Mouse (Mus musculus): ENCODE measurements around the gene Mfap2. TPM values are rescaled to one million over a fixed set of nuclear protein-coding genes. Genes with fewer than 3 reads are reported as not detected.

Mfap2 gene
- polyA plus RNA-seq, 1 experiment = not detected

DNA sequence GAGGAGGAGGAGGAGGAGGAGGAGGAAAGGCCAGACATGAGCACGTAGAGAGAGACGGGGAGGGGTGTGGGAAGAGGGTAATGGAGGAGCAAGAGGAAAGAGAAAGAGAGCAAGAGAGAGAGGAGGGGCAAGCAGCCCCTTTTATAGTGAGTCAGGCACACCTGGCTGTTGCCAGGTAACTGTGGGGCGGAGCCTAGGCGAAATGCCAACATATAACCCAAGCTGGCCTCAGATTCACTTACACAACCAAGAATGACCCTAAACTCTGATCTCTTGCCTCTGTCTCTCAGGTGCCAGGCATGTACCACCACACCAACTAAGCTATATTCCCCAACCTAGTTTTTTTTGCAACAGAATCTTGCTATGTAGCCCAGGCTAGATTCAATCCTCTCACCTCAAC lies 27.4 kb upstream of the Mfap2 start:
- no peak for TF ChIP-seq GATA1 (IDR thresholded peaks at IDR 0.05; ENCODE audit: low read length)

DNA sequence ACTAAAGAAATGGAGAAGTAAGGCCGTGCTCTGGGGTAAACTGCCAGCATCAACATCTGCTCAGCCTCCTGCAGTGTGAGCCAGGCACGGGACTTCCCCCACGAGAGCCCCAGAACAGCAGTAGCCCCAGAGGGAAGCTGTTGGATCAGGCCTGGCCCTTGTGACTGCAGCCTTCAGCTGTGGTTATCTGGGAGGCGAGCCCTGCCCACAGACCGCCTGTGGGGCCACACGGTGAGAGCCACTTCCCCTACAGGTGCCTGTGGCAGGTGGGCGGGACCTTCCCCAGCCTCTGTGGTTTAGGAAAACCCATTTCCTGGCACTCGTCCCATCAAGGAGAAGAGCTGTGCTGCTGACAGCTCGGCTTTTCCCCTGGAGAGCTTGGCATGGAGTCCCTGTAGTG lies 26.8 kb upstream of the Mfap2 start:
- no peak for TF ChIP-seq GATA1 (IDR thresholded peaks at IDR 0.05; ENCODE audit: low read length)

DNA sequence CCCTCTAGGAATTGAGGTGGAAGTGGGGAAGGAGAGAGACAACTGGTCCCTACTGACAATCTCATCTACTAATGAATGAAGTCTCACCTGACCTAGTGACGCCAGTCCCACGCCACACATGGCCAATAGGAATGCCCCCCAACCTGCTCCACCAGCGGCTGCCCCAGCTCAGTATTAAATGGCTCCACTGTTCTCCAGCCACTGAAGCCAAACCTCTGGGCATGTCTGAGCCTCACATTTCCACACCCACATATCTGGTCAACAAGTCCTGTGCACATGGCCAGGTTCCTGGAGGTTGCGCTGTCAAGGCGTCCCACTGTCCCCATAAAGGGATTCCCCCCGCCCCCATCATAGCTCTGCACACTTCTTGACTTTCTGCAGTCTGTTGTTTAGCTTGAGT lies 25.7 kb upstream of the Mfap2 start:
- TF ChIP-seq GATA1 (IDR thresholded peaks at IDR 0.05; ENCODE audit: low read length) = no peak

DNA sequence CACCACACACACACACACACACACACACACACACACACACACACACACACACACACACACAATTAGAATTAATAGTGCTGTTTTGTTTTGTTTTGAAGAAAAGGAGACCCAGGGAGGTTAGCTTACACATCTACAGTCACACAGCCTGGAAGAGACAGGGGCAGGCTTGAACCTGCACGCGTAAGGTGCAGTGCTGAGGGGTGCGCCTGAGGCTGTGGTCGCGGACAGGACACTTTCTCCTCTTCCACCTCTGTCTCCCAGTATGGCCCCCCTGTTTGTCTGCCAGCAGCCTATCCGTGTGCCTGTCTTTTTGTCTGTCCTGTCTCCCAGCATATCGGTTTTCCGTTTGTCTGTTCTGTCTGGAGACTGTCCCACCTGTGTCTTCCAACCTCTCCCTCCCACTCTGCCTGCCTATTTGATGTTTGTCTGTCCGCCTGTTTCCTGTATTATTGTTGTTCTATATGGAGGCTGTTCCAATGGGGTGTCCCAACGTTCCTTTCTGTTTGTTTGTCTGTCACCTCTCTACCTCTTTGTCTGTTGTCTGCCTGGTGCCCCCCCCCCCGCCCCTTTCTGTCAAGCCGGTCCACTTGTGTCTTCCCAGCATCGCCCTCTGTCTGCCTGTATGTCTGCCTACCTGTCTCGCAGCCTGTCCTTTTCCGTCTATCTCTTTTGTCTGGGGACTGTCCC lies 24.1 kb upstream of the Mfap2 start:
- TF ChIP-seq GATA1 (IDR thresholded peaks at IDR 0.05; ENCODE audit: low read length) = no peak

- no peak for TF ChIP-seq GATA1 (IDR thresholded peaks at IDR 0.05; ENCODE audit: low read length)
These were observed 23.4 kb upstream of the Mfap2 start, which contains the start of gene Atp13a2 for GRCm38 (mm10) chr4:140986711-140987395. Atp13a2 (plus strand) TSS chr4:140986873.

- no peak for TF ChIP-seq GATA1 (IDR thresholded peaks at IDR 0.05; ENCODE audit: low read length)
These were observed 22.7 kb upstream of the Mfap2 start for GRCm38 (mm10) chr4:140987476-140987875.

DNA sequence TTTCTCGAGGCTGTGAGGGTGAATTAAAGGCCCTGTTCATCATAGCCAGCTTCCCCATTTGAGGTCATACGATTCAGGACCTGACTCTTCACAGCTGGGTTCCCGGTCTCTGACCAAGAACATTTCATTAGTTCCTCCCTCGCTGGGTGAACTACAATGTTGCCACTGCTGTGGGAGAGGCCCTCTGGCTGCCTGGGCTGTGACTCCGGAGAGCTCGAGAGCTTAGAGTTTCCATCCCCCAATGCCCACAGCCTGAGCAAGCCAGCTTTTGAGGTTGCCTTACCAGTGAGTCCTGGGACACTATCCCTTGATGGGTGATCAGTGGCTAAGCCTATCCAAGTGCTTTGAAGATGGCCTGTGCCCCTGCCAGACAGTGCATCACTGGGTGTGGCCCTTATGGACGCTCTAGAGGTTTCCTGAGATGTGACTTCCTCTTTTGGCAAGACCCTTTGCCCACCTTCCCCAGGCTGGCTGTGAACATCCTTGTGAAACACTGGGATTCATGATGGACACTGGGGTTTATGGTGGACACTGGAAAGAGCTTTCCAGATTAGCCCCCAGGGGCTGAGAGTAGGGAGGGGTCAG lies 21.4 kb upstream of the Mfap2 start:
- no peak for TF ChIP-seq GATA1 (IDR thresholded peaks at IDR 0.05; ENCODE audit: low read length)

DNA sequence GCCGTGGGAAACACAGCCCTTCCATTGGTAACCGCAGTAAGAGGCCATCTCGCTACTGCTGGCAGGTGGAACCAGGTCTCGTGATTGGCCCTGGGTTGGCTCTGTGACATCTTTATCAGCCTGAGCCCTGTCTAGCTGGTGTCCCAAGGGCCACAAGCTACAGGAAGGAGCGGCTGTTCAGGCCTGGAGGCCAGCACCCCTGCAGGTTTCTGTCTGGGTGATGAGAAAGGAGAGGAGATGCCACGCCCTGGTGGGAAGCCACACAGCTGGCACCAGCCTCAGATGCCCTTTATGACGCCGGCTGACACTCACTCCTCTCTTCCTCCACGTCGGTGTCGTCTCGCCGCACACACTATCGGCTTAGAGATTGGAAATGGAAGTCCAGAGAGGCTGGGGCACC lies 20.8 kb upstream of the Mfap2 start:
- TF ChIP-seq GATA1 (IDR thresholded peaks at IDR 0.05; ENCODE audit: low read length) = no peak

GRCm38 (mm10) chr4:140992215-140992614 lies 18.0 kb upstream of the Mfap2 start:
- TF ChIP-seq GATA1 (IDR thresholded peaks at IDR 0.05; ENCODE audit: low read length) = no peak

DNA sequence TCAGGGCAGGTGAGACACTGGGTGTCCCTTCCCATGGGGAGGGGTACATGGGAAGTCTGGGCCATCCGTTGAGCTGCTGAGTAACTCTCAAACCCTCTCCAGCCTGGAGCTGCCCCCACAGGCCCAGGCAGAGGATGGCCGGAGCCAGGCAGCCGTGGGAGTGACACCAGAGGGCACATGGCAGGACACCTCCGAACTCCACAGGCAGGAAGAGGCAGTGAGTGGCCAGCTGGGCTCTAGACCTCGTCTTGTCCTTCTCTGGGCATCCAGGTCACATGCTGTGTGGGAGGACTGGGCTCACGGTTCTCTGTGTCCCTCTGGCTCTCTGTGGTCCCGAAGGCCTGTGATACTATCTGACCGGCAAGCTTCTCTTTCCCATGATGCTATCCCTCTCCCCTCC lies 16.4 kb upstream of the Mfap2 start:
- no peak for TF ChIP-seq GATA1 (IDR thresholded peaks at IDR 0.05; ENCODE audit: low read length)

DNA sequence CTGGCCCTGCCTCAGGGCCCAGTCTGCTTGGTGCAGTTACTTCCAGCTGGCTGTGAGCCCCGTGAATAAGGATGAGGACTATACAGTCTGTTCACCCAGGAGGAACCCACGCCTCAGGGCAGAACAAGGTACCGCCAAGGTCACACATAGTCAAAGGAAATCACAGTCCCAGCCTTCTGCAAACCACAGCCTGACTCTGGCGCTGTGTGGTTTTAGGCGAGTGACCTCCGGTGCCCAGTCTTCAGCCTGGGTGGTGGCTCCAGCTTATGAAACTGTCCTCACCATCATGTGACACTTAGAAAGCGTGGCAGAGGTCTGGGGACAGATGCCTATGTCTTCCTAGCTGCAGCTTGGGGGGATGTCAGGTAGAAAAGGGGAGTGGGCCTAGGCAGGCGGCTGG lies 14.4 kb upstream of the Mfap2 start:
- TF ChIP-seq GATA1 (IDR thresholded peaks at IDR 0.05; ENCODE audit: low read length) = no peak

DNA sequence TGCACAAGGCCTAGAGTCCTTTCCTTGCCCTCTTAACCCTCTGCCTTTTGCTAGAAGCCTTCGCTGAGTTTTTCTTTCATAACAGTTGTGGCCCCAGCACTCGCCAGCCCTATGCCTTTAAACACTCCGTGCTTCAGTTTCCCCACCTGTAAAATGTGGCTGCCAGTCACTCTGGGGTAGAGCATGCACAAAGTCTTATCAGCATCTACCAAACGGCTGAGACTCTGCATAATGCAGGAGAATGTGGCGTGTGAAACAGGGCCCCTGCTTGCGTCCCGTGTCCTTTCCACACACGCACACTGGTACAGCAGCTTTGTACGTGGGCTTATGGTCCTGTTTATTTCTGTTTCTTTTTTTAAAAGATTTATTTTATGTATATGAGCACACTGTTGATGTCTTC lies 13.4 kb upstream of the Mfap2 start:
- no peak for TF ChIP-seq GATA1 (IDR thresholded peaks at IDR 0.05; ENCODE audit: low read length)

DNA sequence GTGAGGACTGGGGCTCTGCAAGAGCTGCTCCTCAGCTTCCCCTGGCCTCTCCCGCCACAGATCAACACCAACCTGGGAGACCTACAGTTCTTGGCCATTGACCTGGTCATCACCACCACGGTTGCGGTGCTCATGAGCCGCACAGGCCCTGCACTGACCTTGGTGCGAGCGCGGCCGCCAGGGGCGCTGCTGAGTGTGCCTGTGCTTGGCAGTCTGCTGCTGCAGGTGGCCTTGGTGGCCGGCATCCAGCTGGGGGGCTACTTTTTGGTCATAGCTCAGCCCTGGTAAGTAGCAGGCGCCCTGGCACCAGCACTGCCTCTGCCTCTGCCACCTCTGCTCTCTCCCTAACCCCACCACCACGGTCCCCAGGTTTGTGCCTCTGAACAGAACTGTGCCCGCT lies 4.2 kb upstream of the Mfap2 start:
- TF ChIP-seq GATA1 (IDR thresholded peaks at IDR 0.05; ENCODE audit: low read length) = no peak

DNA sequence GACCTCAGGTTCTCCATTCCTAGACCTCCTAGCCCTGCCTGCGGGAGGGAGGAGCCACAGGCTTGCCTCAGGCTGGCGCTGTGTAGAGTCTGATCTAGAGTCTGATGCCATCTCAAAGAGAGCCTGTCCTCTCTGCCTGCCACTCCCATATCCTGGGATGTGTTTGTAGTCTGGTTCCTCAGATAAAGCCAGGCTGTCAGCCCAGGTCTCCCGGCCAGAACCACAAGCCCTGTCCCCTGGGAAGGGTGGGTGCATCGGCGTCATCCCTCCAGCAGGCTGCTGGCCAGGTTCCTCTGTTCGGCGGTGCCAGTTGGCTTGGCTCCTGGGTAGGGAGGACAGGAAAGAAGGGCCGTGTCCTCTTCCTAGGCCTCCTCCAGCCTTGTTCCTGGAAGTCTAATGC lies 2.2 kb upstream of the Mfap2 start:
- no peak for TF ChIP-seq GATA1 (IDR thresholded peaks at IDR 0.05; ENCODE audit: low read length)

DNA sequence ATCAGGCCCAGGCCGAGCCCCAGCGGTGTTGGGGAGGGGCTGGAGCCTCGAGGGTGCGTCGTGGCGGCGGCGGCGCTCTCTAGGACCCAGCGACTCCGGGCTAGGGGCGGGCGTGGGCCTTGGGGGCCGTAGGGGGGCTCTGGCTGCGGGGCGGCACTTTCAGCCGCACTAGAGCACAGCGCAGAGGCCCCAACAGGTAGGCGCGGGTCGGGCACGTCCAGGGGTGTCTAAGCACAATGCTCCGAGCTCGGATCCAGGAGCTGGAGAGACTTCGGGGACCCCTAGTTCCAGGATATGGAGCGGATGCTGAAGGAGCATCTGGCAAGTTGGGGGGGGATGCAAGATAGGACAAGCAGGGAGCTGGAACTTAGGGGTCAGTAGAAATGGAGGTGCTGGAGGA lies 308 bp downstream of the Mfap2 start:
- no peak for TF ChIP-seq GATA1 (IDR thresholded peaks at IDR 0.05; ENCODE audit: low read length)

- no peak for TF ChIP-seq GATA1 (IDR thresholded peaks at IDR 0.05; ENCODE audit: low read length)
These were observed 767 bp downstream of the Mfap2 start for GRCm38 (mm10) chr4:141010941-141011429.

Data from G1E-ER4 (cell line).